Mouse (Mus musculus): ENCODE data around the gene AU015836.
"Not testable (repeated sequence)": the region's sequence is repeated elsewhere in the genome, so short reads cannot be mapped to it uniquely, and the experiment has no call there.

AU015836 gene

DNA sequence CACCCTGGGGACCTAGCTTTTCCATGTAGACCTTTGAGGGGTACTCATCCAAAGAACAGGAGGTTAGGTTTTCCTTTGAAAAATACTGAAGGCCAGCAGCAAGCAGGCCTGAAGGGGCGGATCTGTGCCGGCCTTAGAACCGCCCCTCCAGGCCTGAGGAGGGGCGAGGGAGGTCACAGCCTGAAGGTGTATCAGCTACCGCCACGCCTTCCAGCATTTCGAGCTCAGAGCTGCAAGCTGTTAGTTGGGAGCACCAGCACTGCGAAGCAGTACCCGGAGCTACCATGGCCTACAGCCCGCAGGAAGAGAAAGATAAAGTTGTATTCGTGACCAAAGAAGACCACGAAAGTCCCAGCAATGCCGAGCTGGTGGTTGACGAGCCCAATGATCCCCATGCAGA, at the start of gene AU015836:
Gene AU015836, plus strand, starts transcription at position 216 of the 400 bp plus-strand sequence.
- no peak for DNase-seq (ENCODE audit: low read depth)

DNA sequence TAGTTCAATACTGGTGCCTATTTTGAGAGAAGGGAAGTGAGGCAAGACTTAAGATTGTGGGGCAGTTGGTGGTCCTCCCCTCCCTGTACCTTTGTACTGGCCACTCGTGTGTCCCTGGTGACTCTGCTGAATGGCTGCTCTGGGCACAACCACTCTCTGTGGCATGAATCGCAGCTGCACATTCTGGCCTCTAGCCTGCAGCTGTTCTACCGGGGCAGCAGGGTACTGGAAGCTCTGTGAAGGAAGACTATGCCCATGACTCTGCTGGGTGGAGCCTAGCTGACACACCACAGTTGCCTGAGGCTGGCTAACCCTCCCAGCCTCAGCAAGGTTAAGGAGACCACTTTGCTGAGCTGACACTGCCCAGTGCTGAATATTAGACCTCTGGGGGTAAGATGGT, 49.4 kb upstream of the AU015836 start:
- DNase-seq (ENCODE audit: low read depth) = no peak

DNA sequence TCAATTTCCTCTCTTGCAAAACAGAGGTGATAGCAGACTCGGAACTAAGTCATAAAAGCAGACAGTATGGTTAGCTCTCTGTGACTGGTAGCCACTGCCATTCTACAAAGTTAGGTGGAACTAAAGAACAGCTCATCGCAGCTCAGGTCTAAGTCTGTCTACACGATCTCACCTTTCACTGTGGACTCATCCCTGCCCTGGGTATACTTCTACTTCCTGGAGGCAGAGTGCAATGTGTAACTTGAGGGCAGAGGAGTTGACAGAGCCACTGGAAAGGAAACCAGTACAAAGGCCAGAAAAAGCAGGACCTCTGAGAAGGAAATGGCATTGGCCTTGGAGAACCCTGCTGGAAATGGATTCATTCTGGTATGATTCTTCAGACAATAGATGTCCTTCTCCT, 40.1 kb upstream of the AU015836 start:
- DNase-seq (ENCODE audit: low read depth) = no peak

DNA sequence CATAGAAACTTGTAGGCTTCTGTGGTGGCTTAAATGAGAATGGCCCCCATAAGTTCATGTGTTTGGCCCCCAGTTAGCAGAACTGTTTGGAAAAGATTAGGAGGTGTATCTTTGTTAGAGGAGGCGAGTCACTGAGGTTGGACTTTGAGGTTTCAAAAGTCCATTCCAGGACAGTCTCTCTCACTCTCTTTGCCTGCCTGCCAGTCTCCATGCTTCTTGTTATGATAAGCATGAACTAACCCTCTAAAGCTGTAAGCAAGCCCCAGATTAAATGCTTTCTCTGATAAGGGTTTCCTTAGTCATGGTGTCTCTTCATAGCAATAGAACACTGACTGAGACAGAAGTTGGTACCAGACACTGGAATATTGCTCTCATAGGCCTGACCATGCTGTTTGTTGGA, 39.7 kb upstream of the AU015836 start:
- peak; percentile 28 for DNase-seq (ENCODE audit: low read depth)

DNA sequence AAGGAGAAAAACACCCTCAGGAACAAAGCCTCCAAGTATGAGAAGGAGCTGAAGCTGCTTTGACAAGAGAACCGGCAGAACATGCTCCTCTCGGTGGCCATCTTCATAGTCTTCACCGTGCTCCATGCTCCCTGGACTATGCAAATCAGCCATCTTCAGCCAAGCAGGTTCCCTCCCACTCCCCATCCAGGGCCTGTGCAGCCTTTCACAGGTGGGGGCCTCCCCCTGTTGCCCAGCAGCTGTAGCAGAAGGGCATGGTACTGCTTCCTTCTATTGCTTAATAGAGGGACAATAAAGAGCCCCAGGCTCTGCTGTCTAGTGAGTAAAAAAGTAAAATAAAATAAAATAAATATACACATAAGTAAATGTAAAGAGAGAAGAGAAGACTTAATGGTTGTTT, 36.8 kb upstream of the AU015836 start:
- DNase-seq (ENCODE audit: low read depth) = no peak

DNA sequence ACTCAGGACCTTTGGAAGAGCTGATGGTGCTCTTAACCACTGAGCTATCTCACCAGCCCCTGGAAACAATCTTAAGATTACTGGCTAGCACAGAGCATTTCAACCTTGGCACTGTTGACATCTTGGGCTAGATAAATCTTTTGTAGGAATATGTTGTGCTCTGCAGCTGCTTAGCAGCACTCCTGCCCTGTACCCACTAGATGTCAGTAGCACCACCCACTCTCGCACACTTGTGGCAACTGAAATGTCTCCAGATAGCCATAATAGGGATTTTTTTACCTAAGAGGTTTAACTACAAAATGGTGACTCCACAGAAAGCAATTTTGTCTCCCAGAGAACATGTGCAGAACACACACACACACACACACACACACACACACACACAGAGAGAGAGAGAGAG, 11.7 kb upstream of the AU015836 start:
- no peak for DNase-seq (ENCODE audit: low read depth)

DNA sequence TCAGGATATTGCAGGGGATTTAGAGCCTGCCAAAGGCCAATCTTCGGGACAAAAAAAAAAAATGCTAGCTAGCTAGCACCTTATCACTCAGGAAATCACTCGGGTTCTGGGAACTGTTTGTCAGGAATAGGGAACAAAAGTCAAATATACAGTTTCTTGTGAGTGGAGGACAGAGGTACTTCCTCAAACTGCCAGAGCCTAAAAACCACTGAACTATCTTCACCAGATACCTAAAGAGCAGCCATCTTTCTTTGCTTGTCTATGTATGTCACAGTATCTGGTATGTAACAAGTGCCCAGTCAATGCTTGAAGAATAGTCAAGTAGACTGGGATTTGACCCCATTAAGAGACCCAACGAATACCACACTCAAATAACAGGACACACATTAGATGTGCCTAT, 10.0 kb upstream of the AU015836 start:
- no peak for DNase-seq (ENCODE audit: low read depth)

DNA sequence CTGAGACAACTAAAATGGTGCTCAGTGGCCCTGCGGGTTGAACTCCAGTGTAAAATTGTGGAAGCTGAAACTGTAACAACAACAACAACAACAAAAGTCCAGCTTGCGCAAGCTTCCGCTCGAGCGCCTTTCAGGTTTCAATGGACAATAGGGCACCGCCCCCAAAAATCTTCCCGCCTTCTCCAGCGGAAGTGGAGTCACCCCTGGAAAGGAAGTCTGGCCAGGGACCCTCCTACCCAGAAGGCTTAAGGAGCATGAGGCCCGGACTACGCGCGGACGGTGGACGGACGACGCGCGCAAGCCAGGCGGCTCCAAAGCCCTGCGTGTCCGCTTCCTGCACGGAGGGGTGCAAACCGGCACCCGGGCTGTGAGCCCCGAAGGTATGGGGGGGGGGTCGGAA, 11.9 kb downstream of the AU015836 start:
- no peak for DNase-seq (ENCODE audit: low read depth)

DNA sequence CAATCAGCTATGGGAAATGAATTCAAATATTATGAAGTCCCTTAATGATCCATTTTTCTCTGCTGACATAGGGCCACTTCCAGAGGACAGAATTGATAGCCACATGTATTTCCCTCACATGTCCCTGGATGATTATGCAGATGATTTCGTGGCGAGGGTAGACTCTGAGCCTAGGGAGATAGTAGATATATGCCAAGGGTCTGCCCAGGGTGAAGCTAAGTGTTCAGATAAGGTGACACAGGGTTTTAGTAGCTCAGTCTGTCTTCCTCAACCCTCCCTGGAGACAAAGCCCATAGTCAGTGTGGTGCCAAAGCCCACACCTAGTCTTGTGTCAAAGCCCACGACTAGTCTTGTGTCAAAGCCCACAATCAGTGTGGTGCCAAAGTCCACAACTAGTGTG, 13.7 kb downstream of the AU015836 start:
- no peak for DNase-seq (ENCODE audit: low read depth)

DNA sequence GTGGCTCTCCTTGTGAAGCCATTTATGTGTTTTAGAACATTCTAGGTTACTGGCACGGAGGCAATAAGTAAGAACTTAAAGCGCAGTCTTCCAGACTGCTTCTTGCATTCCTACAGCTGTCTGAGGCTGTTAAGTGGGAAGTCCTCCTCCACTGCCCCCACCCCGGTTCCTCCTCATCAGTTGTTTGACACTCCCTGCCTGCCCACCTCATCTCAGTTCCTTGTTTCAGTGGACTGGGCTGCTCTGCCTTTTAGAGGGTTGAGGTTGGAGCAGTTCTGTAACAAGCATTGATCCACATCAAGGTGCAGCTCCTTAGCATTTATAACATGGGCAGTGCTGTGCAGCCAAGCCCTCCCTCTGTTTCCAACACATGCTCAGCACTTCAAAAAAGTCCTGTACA, 16.6 kb downstream of the AU015836 start:
- not testable (repeated sequence) for DNase-seq (ENCODE audit: low read depth)

DNA sequence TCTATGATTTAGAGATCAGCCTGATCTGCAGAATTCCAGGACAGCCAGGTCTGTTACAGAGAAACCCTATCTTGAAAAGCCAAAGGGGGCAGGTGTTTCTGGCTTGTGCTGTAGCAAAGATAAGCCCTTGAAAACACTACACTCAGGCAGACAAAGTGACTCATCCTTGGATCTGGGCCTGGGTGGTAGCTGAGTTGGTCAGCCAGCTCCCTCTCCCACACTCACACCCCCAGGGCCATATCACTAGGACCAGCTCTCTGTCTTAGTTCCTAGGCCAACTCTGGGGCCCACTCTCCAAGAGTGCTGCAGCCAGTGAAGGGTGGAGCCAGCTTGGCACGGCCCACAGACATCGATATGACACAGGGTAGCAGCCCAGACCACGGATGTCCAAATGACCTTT, 38.5 kb downstream of the AU015836 start:
- peak; percentile 40 for DNase-seq (ENCODE audit: low read depth)

DNA sequence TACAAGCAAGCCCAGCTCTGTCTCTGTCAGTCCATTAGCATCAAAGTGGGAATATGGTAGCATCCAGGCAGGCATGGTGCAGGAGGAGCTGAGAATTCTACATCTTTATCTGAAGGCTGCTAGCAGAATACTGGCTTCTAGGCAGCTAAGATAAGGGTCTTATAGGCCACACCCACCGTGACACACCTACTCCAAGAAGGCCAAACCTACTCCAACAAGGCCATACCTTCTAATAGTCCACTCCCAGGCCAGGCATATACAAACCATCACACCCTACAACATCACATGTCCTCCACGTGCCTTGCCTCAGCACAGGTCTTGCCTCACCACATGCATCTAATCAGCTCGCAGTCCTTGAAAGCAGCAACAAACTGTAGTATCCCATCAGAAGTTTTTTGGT, 41.0 kb downstream of the AU015836 start:
- peak; percentile 25 for DNase-seq (ENCODE audit: low read depth)

DNA sequence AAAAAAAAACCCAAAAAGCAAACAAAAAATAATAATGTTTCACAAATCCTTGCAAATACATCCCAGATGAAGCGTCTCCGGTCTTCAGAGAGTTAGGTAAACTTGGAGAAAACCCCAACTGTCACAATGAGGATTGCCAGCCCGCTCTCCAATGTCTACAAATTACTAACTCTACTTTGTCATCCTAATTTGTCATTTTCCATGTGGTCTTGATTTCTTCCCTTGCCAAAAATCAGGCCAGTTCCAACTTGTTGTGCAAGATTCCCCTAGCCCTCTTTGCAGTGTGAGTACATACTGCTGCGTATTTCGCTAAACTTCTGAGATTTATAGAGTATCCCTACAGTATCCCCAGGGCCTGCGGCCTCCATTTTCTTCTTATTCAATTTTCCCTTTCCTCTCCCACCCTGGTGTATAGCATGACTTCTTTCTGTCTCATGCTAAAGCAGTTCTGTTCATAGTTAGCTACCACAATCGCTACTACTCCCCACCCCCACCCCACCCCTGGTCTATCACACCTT, 43.3 kb downstream of the AU015836 start:
- DNase-seq (ENCODE audit: low read depth) = no peak

DNA sequence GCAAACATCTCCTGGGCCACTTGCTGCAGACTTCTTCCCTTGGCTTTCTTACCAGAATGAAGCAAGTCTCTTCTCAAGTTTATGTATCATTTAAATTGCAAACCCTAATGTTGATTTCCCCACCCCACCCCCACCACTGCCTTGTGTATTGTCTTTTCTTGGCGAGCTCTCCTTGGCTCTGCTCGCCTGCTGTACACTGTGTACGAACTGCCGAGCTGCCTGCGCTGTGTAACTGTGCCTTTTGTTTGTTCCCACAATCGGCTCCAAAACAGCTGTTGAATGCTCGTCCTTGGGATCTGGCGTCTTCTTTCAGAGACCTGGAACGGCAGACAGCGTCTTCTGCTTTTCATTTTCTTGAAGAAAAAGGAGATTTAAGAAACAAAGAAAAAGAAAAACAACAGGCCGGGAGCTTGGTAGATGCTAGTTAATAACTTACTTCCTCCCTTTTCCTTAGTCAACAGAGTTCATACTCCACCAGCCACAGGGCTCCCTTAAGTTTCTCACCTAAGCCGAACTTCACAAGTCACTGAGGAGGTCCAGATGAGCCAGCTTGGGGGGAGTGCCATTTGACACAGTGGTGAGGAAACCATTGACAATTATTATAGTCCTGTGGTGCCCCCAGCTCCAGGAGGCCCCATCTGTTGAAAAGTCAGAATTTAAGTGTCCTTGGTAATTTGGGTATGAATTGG, 44.2 kb downstream of the AU015836 start:
- no peak for DNase-seq (ENCODE audit: low read depth)

DNA sequence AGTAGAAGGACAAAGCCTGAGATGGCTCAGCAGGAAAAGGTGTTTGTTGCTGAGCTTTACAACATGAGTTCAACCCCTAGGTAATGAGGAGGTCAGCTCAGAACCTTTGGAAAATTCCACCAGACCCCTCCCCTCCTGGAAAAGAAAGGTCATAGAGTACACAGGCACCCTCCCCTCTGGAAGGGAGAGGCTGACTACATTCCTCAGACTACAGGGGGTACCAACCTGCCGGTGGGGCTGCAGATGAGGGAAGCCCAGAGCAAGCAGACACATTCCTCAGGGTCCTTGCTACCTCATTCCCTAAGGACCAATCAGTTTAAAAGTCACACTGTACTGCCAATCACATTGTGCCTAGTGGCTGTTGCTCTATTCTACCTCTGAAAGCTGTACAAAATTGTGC, 48.4 kb downstream of the AU015836 start:
- DNase-seq (ENCODE audit: low read depth) = no peak

DNA sequence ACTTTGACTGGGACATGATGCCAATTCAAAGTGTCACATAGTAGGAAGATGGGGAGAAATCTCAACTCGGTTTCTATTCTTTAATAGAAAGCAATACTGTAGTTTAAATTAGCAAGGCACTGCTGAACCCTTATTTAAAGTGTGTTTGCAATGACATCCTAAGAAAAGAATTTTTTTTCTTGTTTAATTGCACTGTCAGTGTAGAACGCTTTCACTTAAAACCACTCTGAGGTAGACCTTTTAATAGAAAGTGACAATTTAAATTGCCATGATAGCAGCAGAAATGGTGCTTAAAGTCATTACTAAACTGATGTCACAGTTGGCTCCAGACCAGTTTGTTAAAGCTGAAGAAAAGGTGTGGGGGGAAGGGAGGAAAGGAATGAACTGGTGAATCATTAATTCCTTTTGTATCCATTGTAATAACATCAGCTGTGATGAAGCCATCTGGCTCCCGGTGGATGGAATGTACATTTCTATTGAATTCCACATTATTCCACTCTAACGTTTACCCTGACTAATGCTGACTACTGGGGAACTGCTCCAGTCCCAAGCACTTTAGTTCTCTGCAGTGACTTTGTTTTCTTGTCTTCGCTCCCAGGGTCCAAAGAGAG, 53.9 kb downstream of the AU015836 start:
- no peak for DNase-seq (ENCODE audit: low read depth)
